Mouse (Mus musculus) cortical plate, adult 2 months (tissue): ENCODE results near the gene Shank2.

Experiments used
- CTCF ChIP-seq: fragments of 200-500 bp; IDR thresholded peaks from 2 replicates; pipeline ENCODE4 v1.5.1; 2011; ENCODE audit warnings: mild to moderate bottlenecking, control low read depth, low read length; ENCODE audit not compliant: insufficient read depth; ENCODE audit errors: extremely low read depth
- POLR2A ChIP-seq: fragments of 200-500 bp; IDR thresholded peaks from 2 replicates; pipeline ENCODE4 v1.6.1; 2011; ENCODE audit warnings: mild to moderate bottlenecking, low read length, control low read depth; ENCODE audit not compliant: insufficient read depth; ENCODE audit errors: extremely low read depth

DNA sequence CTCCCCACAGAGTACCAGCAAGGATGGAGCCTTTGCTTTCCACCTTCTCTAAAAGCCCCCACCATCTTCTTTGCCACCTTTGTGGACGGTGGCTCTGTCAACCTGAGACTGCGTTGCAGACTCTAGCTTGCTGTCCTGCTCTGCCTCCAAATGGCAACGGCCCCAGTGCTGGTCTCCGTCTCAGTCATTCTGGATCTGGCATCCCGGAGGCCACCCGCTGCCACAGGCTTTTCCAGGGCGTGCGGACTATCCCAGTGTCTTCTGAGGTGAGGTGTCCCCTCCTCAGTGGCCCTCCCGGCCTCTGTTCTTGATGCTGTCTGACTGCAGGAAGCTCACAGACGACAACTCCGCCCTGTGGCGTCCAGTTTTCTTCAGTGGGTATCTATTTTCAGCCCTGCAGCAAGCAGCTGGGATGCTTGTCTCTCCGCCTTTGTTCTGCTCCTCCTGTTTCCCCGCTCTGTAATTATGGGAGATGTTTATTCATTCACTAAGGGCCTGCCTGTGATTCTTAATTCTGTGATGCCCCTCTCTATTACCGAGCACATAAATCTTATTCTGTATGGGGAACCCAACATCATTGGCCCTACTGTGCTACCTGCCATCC, 159.0 kb downstream of the Shank2 start:
- TF ChIP-seq POLR2A (no peak), CTCF (no peak)
